Mouse (Mus musculus) kidney, postnatal 0 days (tissue): ENCODE measurements around the gene Tbc1d19. TPM values are rescaled to one million over a fixed set of nuclear protein-coding genes. Genes with fewer than 3 reads are reported as not detected.

Source experiments
- ATAC-seq: fragments of 200-750 bp; cut with Nextera tagmentation; replicated peaks from 2 replicates; pipeline ENCODE4 v1.8.0; 2017; ENCODE audit warnings: low read depth, moderate number of reproducible peaks, moderate TSS enrichment, moderate library complexity; ENCODE audit not compliant: low FRiP score
- DNase-seq: peaks from one replicate; pipeline ENCODE4 v3.0.0-alpha.2; 2016; ENCODE audit warnings: low spot score
- H3K27ac ChIP-seq: fragments of 300-500 bp; sonication (generic); 2 replicates; pipeline ENCODE4 v1.5.1; 2014; ENCODE audit warnings: mild to moderate bottlenecking
- H3K27me3 ChIP-seq: fragments of 300-500 bp; sonication (generic); 2 replicates; pipeline ENCODE4 v1.6.1; 2014; ENCODE audit warnings: low read length, mixed read lengths; ENCODE audit not compliant: insufficient read depth
- H3K36me3 ChIP-seq: fragments of 300-500 bp; sonication (generic); 2 replicates; pipeline ENCODE4 v1.6.1; 2014; ENCODE audit warnings: low read length, mixed read lengths; ENCODE audit not compliant: insufficient read depth
- H3K4me1 ChIP-seq: fragments of 300-500 bp; sonication (generic); replicated peaks from 2 replicates; pipeline ENCODE4 v1.6.1; 2014; ENCODE audit warnings: antibody characterized with exemption, low read length, mixed read lengths; ENCODE audit not compliant: insufficient read depth
- H3K4me2 ChIP-seq: fragments of 300-500 bp; sonication (generic); 2 replicates; pipeline ENCODE4 v1.6.1; 2014; ENCODE audit warnings: mild to moderate bottlenecking, low read length, moderate library complexity, mixed read lengths
- H3K4me3 ChIP-seq: fragments of 300-500 bp; sonication (generic); replicated peaks from 2 replicates; pipeline ENCODE4 v1.5.1; 2014; ENCODE audit warnings: low read depth, low read length
- H3K9ac ChIP-seq: fragments of 300-500 bp; sonication (generic); 2 replicates; pipeline ENCODE4 v1.6.1; 2014; ENCODE audit warnings: low read depth, low read length
- H3K9me3 ChIP-seq: fragments of 300-500 bp; sonication (generic); replicated peaks from 2 replicates; pipeline ENCODE4 v1.6.1; 2016; ENCODE audit warnings: low read length, inconsistent platforms, mixed read lengths
- CTCF ChIP-seq: IDR thresholded peaks from 2 replicates; pipeline ENCODE4 v1.5.1; 2016; ENCODE audit warnings: antibody characterized with exemption, low read depth, mild to moderate bottlenecking, moderate library complexity
- WGBS: fragments of 180-500 bp; shearing (Covaris S2); extraction: QIAGEN DNeasy Blood & Tissue Kit; methylation state at CpG from one replicate; pipeline ENCODE4 v1.1.7; 2014; 5-methylcytosine and 5-hydroxymethylcytosine counted together
- polyA plus RNA-seq: library from polyadenylated mRNA; unstranded; fragments of >200 nt; fragmentation: Nextera tagmentation; extraction: Ambion mirVana; gene quantifications from 2 replicates; pipeline ENCODE4 v1.2.1, GENCODE M21; 2015

The Tbc1d19 gene
- 35.4 and 38.6 TPM in 2 replicates for polyA plus RNA-seq

DNA sequence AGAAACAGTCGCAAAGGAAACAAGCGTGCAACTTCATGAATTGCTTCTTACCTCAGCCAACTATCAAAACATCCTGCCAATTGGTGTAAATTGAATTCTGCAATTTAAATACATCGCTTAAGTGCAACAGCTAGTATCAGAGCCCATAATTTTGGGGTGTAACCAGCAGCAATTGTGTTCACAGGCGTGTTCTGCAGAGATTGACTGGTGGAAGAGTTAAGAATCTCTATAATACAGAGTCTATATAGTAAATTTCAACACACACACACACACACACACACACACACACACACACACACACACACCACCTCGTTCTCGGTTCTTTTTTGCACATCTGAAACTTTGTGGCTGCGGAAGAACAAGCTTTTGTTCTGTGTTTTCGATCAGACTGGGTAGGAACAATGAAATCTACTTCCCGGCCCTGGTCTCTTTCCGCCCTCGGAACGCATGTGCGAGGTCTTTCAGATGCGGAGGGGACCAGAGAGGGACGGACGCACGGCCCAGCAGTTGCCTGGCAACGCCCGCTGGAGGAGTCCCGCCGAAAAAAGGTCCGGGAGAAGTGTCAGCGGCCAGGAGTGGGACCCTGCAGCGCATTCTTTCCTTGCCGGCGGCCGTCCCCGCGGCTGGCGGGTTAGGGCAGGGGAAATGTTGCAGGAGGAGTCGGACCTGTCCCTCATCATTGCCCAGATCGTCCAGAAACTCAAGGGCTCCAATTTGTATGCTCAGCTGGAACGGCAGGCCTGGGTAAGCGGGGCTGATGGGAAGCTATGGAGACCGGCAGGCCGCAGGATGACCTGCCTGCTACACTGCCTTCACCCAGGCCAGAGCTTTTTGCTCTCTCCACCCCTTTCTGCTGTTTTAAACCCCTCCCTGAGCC, at the start of gene Tbc1d19:
Tbc1d19 (plus strand) TSS at position 492 of the 877 bp plus-strand sequence.
- no peak for TF ChIP-seq CTCF
- WGBS = 7% methylated on average over 36 of the region's 36 CpGs
- Histone ChIP-seq H3K9ac (peak within 1 kb of the TSS; percentile 61), H3K36me3 (no peaks in the 10 kb centered on the region), H3K4me2 (peak within 1 kb of the TSS; percentile 53), H3K27me3 (no peaks in the 10 kb centered on the region), H3K27ac (no peak within 1 kb of the TSS), H3K9me3 (no peaks in the 10 kb centered on the region), H3K4me1 (peaks cover 7% of the 10 kb centered on the region; the same call in 1 of the 2 replicates), H3K4me3 (peak within 1 kb of the TSS; percentile 73)
- DNase-seq = peak; percentile 95
- ATAC-seq = peak; percentile 98

DNA sequence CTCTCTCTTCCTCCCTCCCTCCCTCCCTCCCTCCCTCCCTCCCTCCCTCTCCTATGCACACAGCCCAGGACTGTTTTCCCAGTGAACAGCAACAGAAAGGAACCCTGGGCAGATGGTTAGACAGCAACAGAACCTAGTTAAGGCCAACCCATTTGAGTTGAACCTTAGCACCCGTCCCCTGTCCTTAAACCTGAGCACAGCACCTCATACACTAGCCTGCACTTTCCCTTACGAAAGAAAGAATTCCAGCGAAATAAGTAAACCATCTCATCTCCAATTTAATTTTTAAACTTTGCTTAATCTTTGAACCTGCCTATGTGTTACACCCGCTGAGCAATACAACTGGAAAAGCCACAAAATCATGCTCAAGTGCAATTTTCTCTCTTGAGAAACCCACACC, 49.5 kb upstream of the Tbc1d19 start:
- Histone ChIP-seq H3K9ac (no peak overlapping the region), H3K27ac (peak overlapping the region; percentile 55), H3K27me3 (no peaks in the 10 kb centered on the region), H3K4me2 (no peak overlapping the region), H3K9me3 (no peaks in the 10 kb centered on the region), H3K4me1 (no peaks in the 10 kb centered on the region), H3K4me3 (no peak overlapping the region), H3K36me3 (no peaks in the 10 kb centered on the region)
- DNase-seq = peak; percentile 24
- ATAC-seq = peak; percentile 94
- no peak for TF ChIP-seq CTCF
- 78% methylated on average over 4 of the region's 4 CpGs for WGBS

DNA sequence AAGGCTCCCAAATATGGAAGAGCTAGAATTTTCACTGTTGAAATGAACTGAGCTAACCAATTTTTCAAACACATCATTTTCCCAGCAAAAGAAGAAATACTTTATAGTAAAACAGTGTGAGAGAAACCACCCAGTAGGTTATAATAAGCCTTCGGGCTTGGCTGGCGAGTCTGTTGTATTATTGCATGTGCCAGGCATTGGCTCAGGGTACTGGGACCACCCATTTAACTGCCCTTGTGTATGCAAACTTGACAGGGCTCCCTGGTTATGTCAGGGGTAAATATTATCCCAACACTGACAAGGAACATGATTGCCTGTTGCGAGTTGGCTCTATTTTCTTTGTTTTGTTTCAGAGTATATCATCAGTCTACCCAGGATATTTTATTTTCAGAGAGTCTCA, 48.5 kb upstream of the Tbc1d19 start:
- Histone ChIP-seq H3K27ac (peak overlapping the region; percentile 55; the same call in 1 of the 2 replicates), H3K4me3 (no peak overlapping the region), H3K4me1 (no peaks in the 10 kb centered on the region), H3K4me2 (no peak overlapping the region), H3K9ac (no peak overlapping the region), H3K9me3 (no peaks in the 10 kb centered on the region), H3K36me3 (no peaks in the 10 kb centered on the region), H3K27me3 (no peaks in the 10 kb centered on the region)
- no peak for ATAC-seq
- TF ChIP-seq CTCF = no peak
- WGBS = 76% methylated on average over 3 of the region's 3 CpGs
- no peak for DNase-seq

DNA sequence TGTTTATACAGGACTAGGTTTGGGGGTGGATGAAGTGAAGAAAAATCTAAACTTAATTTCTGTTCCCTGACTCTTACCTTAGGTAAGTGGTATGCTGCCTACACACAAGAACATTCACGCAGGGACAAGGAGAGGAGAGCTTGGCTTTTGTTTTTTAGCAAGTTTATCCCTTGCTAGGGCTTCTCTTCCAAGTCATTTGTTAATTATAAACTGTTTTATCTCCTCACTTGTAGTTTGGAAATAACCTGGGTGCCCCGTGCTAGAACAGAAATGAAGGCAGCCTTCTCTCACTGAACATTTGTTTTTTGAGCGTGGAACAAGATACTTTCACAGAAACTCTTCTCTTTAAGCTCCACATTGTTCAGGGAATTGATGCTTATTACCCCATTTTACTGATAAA, 48.1 kb upstream of the Tbc1d19 start:
- 0 out of 2 replicates have a peak overlapping the region, but pooled peaks have one; percentile 31 for H3K27ac ChIP-seq
- WGBS = 72% methylated on average over 3 of the region's 3 CpGs

DNA sequence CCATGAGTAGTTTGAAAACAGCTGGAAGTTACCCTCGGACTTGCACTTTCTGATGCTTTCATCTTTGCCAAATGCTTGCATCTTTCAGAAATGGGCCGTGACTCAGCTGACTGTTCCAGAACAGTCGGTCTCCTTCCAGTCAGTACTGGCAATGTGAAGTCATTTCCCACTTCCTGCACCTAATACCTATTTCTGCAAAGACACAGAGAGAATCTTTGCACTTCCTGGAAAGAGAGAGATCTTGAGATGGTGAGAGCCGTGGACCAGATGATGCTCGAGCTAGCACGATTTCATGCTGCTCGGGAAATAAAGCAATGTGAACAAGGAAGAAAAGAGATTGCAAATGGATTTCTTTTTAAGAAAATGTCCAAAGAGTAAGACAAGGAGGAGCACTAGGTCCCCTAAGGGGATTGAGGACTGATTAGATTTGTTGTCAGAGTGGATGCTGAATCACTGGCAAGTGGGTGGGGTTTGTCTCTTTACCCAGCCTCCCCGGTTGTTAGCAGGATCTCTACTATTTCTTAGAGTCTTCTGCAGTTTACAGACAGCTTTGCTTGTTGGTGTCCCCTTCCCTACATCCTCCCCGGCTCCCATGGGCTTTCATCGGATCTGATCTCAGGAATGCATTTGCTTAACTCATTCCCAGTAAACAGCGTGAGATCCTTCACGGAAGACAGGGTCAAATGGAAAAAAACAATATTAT, 24.4 kb upstream of the Tbc1d19 start:
- Histone ChIP-seq H3K27ac (no peak overlapping the region), H3K27me3 (no peaks in the 10 kb centered on the region), H3K4me1 (no peaks in the 10 kb centered on the region), H3K4me3 (no peak overlapping the region), H3K36me3 (no peaks in the 10 kb centered on the region), H3K9me3 (no peaks in the 10 kb centered on the region), H3K9ac (no peak overlapping the region), H3K4me2 (no peak overlapping the region)
- WGBS = 62% methylated on average over 12 of the region's 12 CpGs
- TF ChIP-seq CTCF = no peak
- ATAC-seq (no peak), DNase-seq (no peak)

More for the DNA sequence above, 48.1 kb upstream of the Tbc1d19 start:
- Histone ChIP-seq H3K4me2 (no peak overlapping the region), H3K4me3 (no peak overlapping the region), H3K9ac (no peak overlapping the region), H3K4me1 (no peaks in the 10 kb centered on the region), H3K9me3 (no peaks in the 10 kb centered on the region), H3K36me3 (no peaks in the 10 kb centered on the region), H3K27me3 (no peaks in the 10 kb centered on the region)
- DNase-seq = no peak
- ATAC-seq = no peak
- TF ChIP-seq CTCF = no peak

DNA sequence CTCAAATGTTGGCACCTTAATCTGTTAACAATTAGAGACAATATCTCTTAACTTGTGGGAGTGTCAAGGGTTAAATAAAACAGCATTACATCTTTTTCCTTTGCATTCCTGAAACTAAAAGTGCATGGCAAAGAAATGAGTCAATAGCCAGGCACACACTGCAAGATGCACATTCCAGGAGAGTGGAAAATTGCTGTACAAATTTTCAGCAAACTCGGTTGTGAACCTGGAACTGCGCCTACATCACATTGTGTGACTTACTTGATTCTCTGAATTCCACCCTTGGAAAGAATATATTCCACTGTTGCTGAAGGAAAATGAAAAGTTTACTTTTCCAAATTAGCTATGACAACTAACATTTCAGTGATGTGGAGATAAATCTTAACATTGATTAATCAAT, 8.0 kb upstream of the Tbc1d19 start:
- Histone ChIP-seq H3K36me3 (no peaks in the 10 kb centered on the region), H3K27ac (no peak overlapping the region), H3K9ac (no peak overlapping the region), H3K4me1 (no peaks in the 10 kb centered on the region), H3K27me3 (no peaks in the 10 kb centered on the region), H3K4me3 (no peak overlapping the region), H3K4me2 (no peak overlapping the region), H3K9me3 (no peaks in the 10 kb centered on the region)
- 66% methylated on average over 2 of the region's 2 CpGs for WGBS
- DNase-seq = no peak
- no peak for ATAC-seq
- TF ChIP-seq CTCF = no peak
